In the genomic region with DNA sequence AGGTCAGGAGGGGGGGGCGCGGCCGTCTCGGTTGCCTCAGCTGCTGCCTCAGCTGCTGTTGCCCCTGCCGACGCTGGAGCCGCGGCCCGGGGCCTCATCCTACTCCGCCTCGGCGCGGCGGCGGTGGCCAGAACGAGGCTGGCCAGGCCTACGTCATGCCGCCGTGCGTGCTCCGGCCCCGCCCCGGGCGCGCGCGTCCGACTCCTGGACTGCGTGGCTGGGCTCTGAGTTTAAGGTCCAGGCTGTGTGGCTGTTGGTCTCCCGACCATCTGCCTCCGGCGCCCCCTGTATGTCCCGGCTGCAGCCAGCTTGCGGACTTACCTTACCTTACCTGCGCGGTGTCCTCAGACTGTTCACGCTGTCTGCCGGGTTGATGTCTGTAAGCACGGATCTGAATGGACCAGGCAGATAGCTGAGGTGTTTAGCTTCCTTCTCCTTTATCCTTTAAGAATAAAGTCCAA, we compare ENCODE assay signal across 8 mouse cellular contexts. TPM values are rescaled to one million over a fixed set of nuclear protein-coding genes. Genes with fewer than 3 reads are reported as not detected.
DNase-seq lines count a peak whose midpoint lies in the region; ATAC-seq and TF ChIP-seq lines count a peak whose summit lies in the region.

No protein-coding gene starts in this region.

- no peaks in the 10 kb centered on the region for H3K9me3 ChIP-seq in forebrain, embryonic 15.5 days
- no peaks in the 10 kb centered on the region for H3K9me3 ChIP-seq in lung, embryonic 14.5 days (ENCODE audit: low read depth, low read length)

- peak; percentile 96 for TF ChIP-seq POLR2A in olfactory bulb, adult 2 months (IDR thresholded peaks at IDR 0.05; ENCODE audit: insufficient read depth, low read depth, low read length)
- no peak for TF ChIP-seq POLR2A in thymus, adult 2 months (IDR thresholded peaks at IDR 0.05; ENCODE audit: control insufficient read depth, extremely low read depth, insufficient read depth, low read length, poor library complexity)

- H3K4me2 ChIP-seq in forebrain, embryonic 15.5 days (replicated peaks): peak overlapping the region; percentile 43
- H3K4me2 ChIP-seq in lung, embryonic 14.5 days: peak overlapping the region; percentile 56

- peak; percentile 27 for TF ChIP-seq CTCF in layer of hippocampus, adult 2 months (conservative IDR thresholded peaks at IDR 0.05)
- TF ChIP-seq CTCF in lung, embryonic 14.5 days (IDR thresholded peaks at IDR 0.05; ENCODE audit: low read depth): peak; percentile 52
- no peak for TF ChIP-seq CTCF in olfactory bulb, adult 2 months (IDR thresholded peaks at IDR 0.05; ENCODE audit: insufficient read depth, low read depth, low read length)
- TF ChIP-seq CTCF in thymus, adult 2 months (IDR thresholded peaks at IDR 0.05; ENCODE audit: borderline replicate concordance, control insufficient read depth, extremely low read depth, insufficient read depth, low read length, poor library complexity): no peak

- peak; percentile 99 for ATAC-seq in forebrain, embryonic 15.5 days (replicated peaks)
- ATAC-seq in lung, embryonic 14.5 days (ENCODE audit: insufficient read depth): peak; percentile 100

- intact Hi-C loops in heart, postnatal 36 days (cut with DNase I): loop anchor here (2.0 to 5.0 kb wide), 3 partner anchors 16 to 191 kb away; a partner anchor contains a TSS

- peak overlapping the region; percentile 93 for H3K27ac ChIP-seq in forebrain, embryonic 15.5 days (replicated peaks)
- peak overlapping the region; percentile 90 for H3K27ac ChIP-seq in layer of hippocampus, adult 2 months
- H3K27ac ChIP-seq in lung, embryonic 14.5 days (ENCODE audit: low read depth): peak overlapping the region; percentile 95
- H3K27ac ChIP-seq in olfactory bulb, adult 2 months (ENCODE audit: insufficient read depth, low read depth, low read length): peak overlapping the region; percentile 91
- no peak overlapping the region for H3K27ac ChIP-seq in thymus, adult 2 months (ENCODE audit: control insufficient read depth, insufficient read depth, low read length)

- H3K4me3 ChIP-seq in forebrain, embryonic 15.5 days: peak overlapping the region; percentile 82
- peak overlapping the region; percentile 65 for H3K4me3 ChIP-seq in layer of hippocampus, adult 2 months
- H3K4me3 ChIP-seq in lung, embryonic 14.5 days (ENCODE audit: low read depth, low read length): peak overlapping the region; percentile 92
- H3K4me3 ChIP-seq in olfactory bulb, adult 2 months (ENCODE audit: insufficient read depth, low read depth, low read length): peak overlapping the region; percentile 99
- H3K4me3 ChIP-seq in thymus, adult 2 months (ENCODE audit: control insufficient read depth, insufficient read depth, low read length): peak overlapping the region; percentile 64

- H3K4me1 ChIP-seq in forebrain, embryonic 15.5 days: peaks cover 17% of the 10 kb centered on the region
- peaks cover 5% of the 10 kb centered on the region; the same call in 1 of the 2 replicates for H3K4me1 ChIP-seq in lung, embryonic 14.5 days (ENCODE audit: insufficient read depth)
- no peaks in the 10 kb centered on the region for H3K4me1 ChIP-seq in olfactory bulb, adult 2 months (ENCODE audit: control insufficient read depth, insufficient read depth, low read length)
- H3K4me1 ChIP-seq in thymus, adult 2 months (replicated peaks; ENCODE audit: control insufficient read depth, insufficient read depth, low read length): no peaks in the 10 kb centered on the region

- no peaks in the 10 kb centered on the region for H3K27me3 ChIP-seq in forebrain, embryonic 15.5 days
- H3K27me3 ChIP-seq in lung, embryonic 14.5 days (ENCODE audit: insufficient read depth, low read length): no peaks in the 10 kb centered on the region
- no peaks in the 10 kb centered on the region for H3K27me3 ChIP-seq in thymus, adult 2 months (ENCODE audit: control insufficient read depth, insufficient read depth, low read length)

- peak overlapping the region; percentile 97 for H3K9ac ChIP-seq in forebrain, embryonic 15.5 days (replicated peaks)
- H3K9ac ChIP-seq in lung, embryonic 14.5 days: peak overlapping the region; percentile 99

- peak; percentile 80 for DNase-seq in ES-CJ7 (ENCODE audit: low read depth, low spot score)
- peak; percentile 89 for DNase-seq in cerebellum, adult 11 months
- DNase-seq in heart, postnatal 36 days: peak; percentile 88 to 92
- peak; percentile 85 to 91 for DNase-seq in layer of hippocampus, adult 2 months (ENCODE audit: low spot score in 2 of 2)
- peak; percentile 97 for DNase-seq in lung, embryonic 14.5 days
- peak; percentile 68 for DNase-seq in thymus, adult 2 months

- 0% methylated on average over 38 of the region's 39 CpGs for WGBS in forebrain, embryonic 15.5 days
- under 1% methylated on average over 38 of the region's 39 CpGs for WGBS in lung, embryonic 14.5 days
- WGBS in olfactory bulb, adult 2 months: under 1% methylated on average over 39 of the region's 39 CpGs
- under 1% methylated on average over 38 of the region's 39 CpGs for WGBS in thymus, adult 2 months

- 0 out of 2 replicates have a peak, but pooled peaks cover 3% of the 10 kb centered on the region for H3K36me3 ChIP-seq in forebrain, embryonic 15.5 days
- H3K36me3 ChIP-seq in lung, embryonic 14.5 days (ENCODE audit: insufficient read depth): no peaks in the 10 kb centered on the region
- H3K36me3 ChIP-seq in thymus, adult 2 months (ENCODE audit: control insufficient read depth, insufficient read depth, low read length): no peaks in the 10 kb centered on the region

RNA-seq across cellular contexts. Expression of a gene that starts 7.9 kb away (rescaled TPM):
- 54.6 and 62.6 TPM in 2 replicates for polyA plus RNA-seq in forebrain, embryonic 15.5 days (2015; fragmentation: Nextera tagmentation; extraction: Ambion mirVana)
- 100 to 1,000 TPM; 102 to 106 TPM for total RNA-seq in heart, postnatal 36 days (2021)
- 100 to 1,000 TPM; 167 to 177 TPM for total RNA-seq in layer of hippocampus, adult 2 months (2021)
- 54.6 and 54.7 TPM in 2 replicates for polyA plus RNA-seq in lung, embryonic 14.5 days (2014; fragmentation: Nextera tagmentation; extraction: Ambion mirVana)
- polyA plus RNA-seq in olfactory bulb, adult 2 months (2012; ENCODE audit: insufficient read depth, insufficient read length, low replicate concordance, missing spikeins): not detected in 2 replicates
- 16.1 and 23.8 TPM in 2 replicates for polyA plus RNA-seq in thymus, adult 2 months (2012; rRNA removed)

RNA-seq across cellular contexts. Expression of a gene that starts 54.5 kb away (rescaled TPM):
- polyA plus RNA-seq in forebrain, embryonic 15.5 days (2015; fragmentation: Nextera tagmentation; extraction: Ambion mirVana): not detected in 2 replicates
- total RNA-seq in heart, postnatal 36 days (2021): not detected
- total RNA-seq in layer of hippocampus, adult 2 months (2021): not detected
- polyA plus RNA-seq in lung, embryonic 14.5 days (2014; fragmentation: Nextera tagmentation; extraction: Ambion mirVana): not detected in 2 replicates
- not detected in 2 replicates for polyA plus RNA-seq in olfactory bulb, adult 2 months (2012; ENCODE audit: insufficient read depth, insufficient read length, low replicate concordance, missing spikeins)
- not detected in 2 replicates for polyA plus RNA-seq in thymus, adult 2 months (2012; rRNA removed)

Comparison
In these comparisons a context has a peak if more than half of its experiments do, and no peak if none do; other contexts are left out.
1. CTCF ChIP-seq: peak in layer of hippocampus, adult 2 months (single experiment) and lung, embryonic 14.5 days (single experiment); none in olfactory bulb, adult 2 months (single experiment) and thymus, adult 2 months (single experiment).
2. Peak in every context shown above with its lines, with median percentiles within 50 percentile points of each other: DNase-seq and H3K4me3 ChIP-seq.